ENCODE assay signal across 18 mouse cellular contexts in the genomic region with DNA sequence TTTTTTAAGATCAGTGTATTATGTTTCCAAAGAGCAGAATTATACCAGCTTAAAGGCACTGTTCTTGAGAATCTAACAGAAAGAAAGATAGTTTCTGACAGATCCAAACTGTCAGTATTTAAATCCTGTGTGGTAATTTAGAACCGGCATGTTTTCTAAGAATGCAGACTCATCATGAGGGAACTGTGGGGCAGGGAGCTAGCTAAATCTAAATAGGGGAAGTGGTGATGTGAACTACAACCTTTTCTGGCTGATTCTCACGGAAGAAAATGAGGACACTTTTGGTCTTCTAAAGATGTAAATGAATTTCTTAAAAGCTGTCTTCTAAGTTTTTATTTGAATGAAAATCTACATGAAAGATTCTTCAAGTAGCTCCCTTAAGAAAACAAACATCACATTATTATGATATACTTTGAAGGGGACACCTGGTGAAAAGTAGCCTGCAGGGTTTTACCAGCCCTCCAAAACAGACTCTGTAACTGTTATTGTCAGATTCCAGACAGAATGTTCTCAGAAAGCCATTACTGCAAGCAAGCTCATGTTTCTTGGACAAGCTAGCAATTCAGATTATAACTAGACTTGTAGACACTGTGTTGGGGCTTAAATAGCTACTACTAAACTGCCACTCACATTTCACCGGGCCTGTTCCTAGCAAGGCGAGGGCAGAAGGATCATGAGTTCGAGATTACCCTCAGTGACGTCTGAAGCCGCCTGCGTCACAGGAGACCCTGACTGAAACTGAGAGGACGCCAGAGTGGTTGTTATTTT. TPM values are rescaled to one million over a fixed set of nuclear protein-coding genes. Genes with fewer than 3 reads are reported as not detected.
DNase-seq lines count a peak whose midpoint lies in the region; ATAC-seq lines count a peak whose summit lies in the region.
"Had no signal": no experiment of that assay in that cellular context is flagged by ENCODE, and none has a peak within 500 bp of the region (broad histone marks: within the 10 kb centered on the region; RNA-seq: fewer than 3 reads in every experiment).

No protein-coding gene starts in this region.

- peaks cover 25% of the 10 kb centered on the region for H3K4me1 ChIP-seq in forebrain, embryonic 12.5 days
- no peaks in the 10 kb centered on the region for H3K4me1 ChIP-seq in forebrain, embryonic 11.5 days (replicated peaks; ENCODE audit: control insufficient read depth, insufficient read depth, low read length)
- H3K4me1 ChIP-seq in liver, embryonic 16.5 days (ENCODE audit: control insufficient read depth, low read depth, low read length) = peaks cover 9% of the 10 kb centered on the region

- H3K4me3 ChIP-seq in forebrain, embryonic 12.5 days (replicated peaks) = no peak overlapping the region
- H3K4me3 ChIP-seq in forebrain, embryonic 11.5 days (ENCODE audit: low read depth, low read length) = no peak overlapping the region
- H3K4me3 ChIP-seq in liver, embryonic 16.5 days (ENCODE audit: low read depth, low read length) = no peak overlapping the region
- H3K4me3 ChIP-seq: midbrain, embryonic 13.5 days had no signal

- H3K27ac ChIP-seq in forebrain, embryonic 12.5 days = no peak overlapping the region
- no peak overlapping the region for H3K27ac ChIP-seq in forebrain, embryonic 11.5 days (ENCODE audit: low read depth, low read length)
- peak overlapping the region; percentile 16; the same call in 1 of the 2 replicates for H3K27ac ChIP-seq in liver, embryonic 16.5 days (ENCODE audit: low read length)
- H3K27ac ChIP-seq: forebrain, embryonic 10.5 days; kidney, postnatal 0 days; midbrain, embryonic 13.5 days had no signal

- H3K9ac ChIP-seq in forebrain, embryonic 12.5 days = 0 out of 2 replicates have a peak overlapping the region, but pooled peaks have one; percentile 3
- H3K9ac ChIP-seq in forebrain, embryonic 11.5 days (ENCODE audit: low read length) = no peak overlapping the region
- no peak overlapping the region for H3K9ac ChIP-seq in liver, embryonic 16.5 days (ENCODE audit: low read depth, low read length)
- H3K9ac ChIP-seq: midbrain, embryonic 13.5 days had no signal

- no peak overlapping the region for H3K4me2 ChIP-seq in forebrain, embryonic 12.5 days
- H3K4me2 ChIP-seq in forebrain, embryonic 11.5 days (ENCODE audit: low read depth, low read length, severe bottlenecking) = no peak overlapping the region
- H3K4me2 ChIP-seq in liver, embryonic 16.5 days (ENCODE audit: low read depth, low read length) = peak overlapping the region; percentile 6; the same call in 1 of the 2 replicates
- H3K4me2 ChIP-seq: midbrain, embryonic 13.5 days had no signal

- ATAC-seq in forebrain, embryonic 12.5 days (ENCODE audit: low FRiP score) = no peak
- ATAC-seq in forebrain, embryonic 11.5 days (replicated peaks; ENCODE audit: low FRiP score) = no peak
- ATAC-seq in liver, embryonic 16.5 days (ENCODE audit: low read depth) = no peak
- no peak for ATAC-seq in megakaryocyte-erythroid progenitor cell, adult 5-6 weeks (replicated peaks; ENCODE audit: low FRiP score, low TSS enrichment, poor library complexity, severe bottlenecking)
- ATAC-seq: midbrain, embryonic 13.5 days had no signal

- 91% methylated on average over 9 of the region's 9 CpGs for WGBS in forebrain, embryonic 12.5 days
- WGBS in forebrain, embryonic 11.5 days = 90% methylated on average over 9 of the region's 9 CpGs
- WGBS in liver, embryonic 16.5 days (ENCODE audit: insufficient replicate concordance) = 56% methylated on average over 9 of the region's 9 CpGs

- no peak for DNase-seq in forebrain, embryonic 11.5 days (ENCODE audit: low spot score)
- peak; percentile 81 for DNase-seq in 416B (ENCODE audit: low read depth)
- peak; percentile 48 for DNase-seq in c-Kit-positive CD71-positive TER-119-positive erythroid progenitor cells, embryonic 14.5 days (ENCODE audit: low spot score)
- no peak for DNase-seq in right cerebral cortex, postnatal 14 days
- DNase-seq in urinary bladder, postnatal 10 days (ENCODE audit: low spot score) = no peak
- DNase-seq: adrenal gland, postnatal 14 days; cerebellum, adult 18-20 months; heart, postnatal 4 days; layer of hippocampus, adult 9-11 months; lung, adult 2 months; retina, postnatal 1 day; thymus, postnatal 4 days had no signal

- H3K36me3 ChIP-seq in forebrain, embryonic 12.5 days (replicated peaks) = peaks cover 9% of the 10 kb centered on the region; the same call in 1 of the 2 replicates
- H3K36me3 ChIP-seq in forebrain, embryonic 11.5 days (ENCODE audit: control insufficient read depth, insufficient read depth, low read length) = no peaks in the 10 kb centered on the region
- H3K36me3 ChIP-seq in liver, embryonic 16.5 days (ENCODE audit: control insufficient read depth, insufficient read depth) = no peaks in the 10 kb centered on the region

- H3K9me3 ChIP-seq in forebrain, embryonic 12.5 days = no peaks in the 10 kb centered on the region
- H3K9me3 ChIP-seq in forebrain, embryonic 11.5 days (ENCODE audit: control insufficient read depth, low read length) = no peaks in the 10 kb centered on the region
- H3K9me3 ChIP-seq in liver, embryonic 16.5 days (replicated peaks; ENCODE audit: control insufficient read depth, low read length) = no peaks in the 10 kb centered on the region
- H3K9me3 ChIP-seq: forebrain, embryonic 10.5 days; midbrain, embryonic 13.5 days had no signal

- no peaks in the 10 kb centered on the region for H3K27me3 ChIP-seq in forebrain, embryonic 12.5 days
- H3K27me3 ChIP-seq in forebrain, embryonic 11.5 days (ENCODE audit: control insufficient read depth, insufficient read depth, low read length) = no peaks in the 10 kb centered on the region
- no peaks in the 10 kb centered on the region for H3K27me3 ChIP-seq in liver, embryonic 16.5 days (ENCODE audit: control insufficient read depth, insufficient read depth, low read depth, low read length)
- H3K27me3 ChIP-seq: midbrain, embryonic 13.5 days had no signal

RNA-seq across cellular contexts. Expression of gene Cisd2, which starts 3.0 kb away (rescaled TPM):
- 92.3 and 93.0 TPM in 2 replicates for polyA plus RNA-seq in forebrain, embryonic 12.5 days (2016; fragmentation: Nextera tagmentation; extraction: Ambion mirVana)
- polyA plus RNA-seq in forebrain, embryonic 11.5 days (2014; fragmentation: Nextera tagmentation; extraction: Ambion mirVana) = 86.3 and 99.7 TPM in 2 replicates
- 25.6 and 29.2 TPM in 2 replicates for polyA plus RNA-seq in liver, embryonic 16.5 days (2015; fragmentation: Nextera tagmentation; extraction: Ambion mirVana)
- 45.4 and 46.4 TPM in 2 replicates for total RNA-seq in megakaryocyte-erythroid progenitor cell, adult 5-6 weeks (2014; fragmentation: Nextera tagmentation)
- total RNA-seq in megakaryocyte-erythroid progenitor cell, adult 5-6 weeks (2017) = 41.5 and 44.2 TPM in 2 replicates

RNA-seq across cellular contexts. Expression of gene Ube2d3, which starts 17.2 kb away (rescaled TPM):
- 519 and 542 TPM in 2 replicates for polyA plus RNA-seq in forebrain, embryonic 12.5 days (2016; fragmentation: Nextera tagmentation; extraction: Ambion mirVana)
- 621 and 646 TPM in 2 replicates for polyA plus RNA-seq in forebrain, embryonic 11.5 days (2014; fragmentation: Nextera tagmentation; extraction: Ambion mirVana)
- 233 and 242 TPM in 2 replicates for polyA plus RNA-seq in liver, embryonic 16.5 days (2015; fragmentation: Nextera tagmentation; extraction: Ambion mirVana)
- total RNA-seq in megakaryocyte-erythroid progenitor cell, adult 5-6 weeks (2014; fragmentation: Nextera tagmentation) = 296 and 439 TPM in 2 replicates
- 697 and 1,018 TPM in 2 replicates for total RNA-seq in megakaryocyte-erythroid progenitor cell, adult 5-6 weeks (2017)

Comparison
In these comparisons a context has a peak if more than half of its experiments do, and no peak if none do; other contexts are left out.
1. DNase-seq: peak in 416B (single experiment) and c-Kit-positive CD71-positive TER-119-positive erythroid progenitor cells, embryonic 14.5 days (single experiment); none in forebrain, embryonic 11.5 days (single experiment), right cerebral cortex, postnatal 14 days (single experiment) and urinary bladder, postnatal 10 days (single experiment).